Mouse (Mus musculus) gastrocnemius, adult 18-20 months (tissue): ENCODE results near the gene Arid4a. TPM values are rescaled to one million over a fixed set of nuclear protein-coding genes. Genes with fewer than 3 reads are reported as not detected.
A peak's percentile ranks its signal among the peaks of the same experiment; 100 is the strongest.

Experiments
- DNase-seq: peaks from one replicate; pipeline ENCODE4 v3.0.0; 2021; ENCODE audit warnings: low spot score
- total RNA-seq, 2 experiments: library from RNA; stranded (reverse); gene quantifications; 2 replicates each; pipeline ENCODE4 v1.2.3; 2021

Arid4a gene
- total RNA-seq, 2 experiments from 2014 or later = 8.9 to 9.0 TPM

GRCm38 (mm10) chr12:71139258-71139828 is 123.6 kb downstream of the Arid4a start:
- DNase-seq = no peak

GRCm38 (mm10) chr12:71141189-71141588 is 125.4 kb downstream of the Arid4a start:
- DNase-seq = no peak

GRCm38 (mm10) chr12:71147641-71148040 is 131.9 kb downstream of the Arid4a start:
- peak; percentile 26 for DNase-seq

Other genes with a start within 250 kb of the Arid4a start
- 10 to 100 TPM; 10.2 to 18.8 TPM for gene Frmd6, start 190.5 kb upstream of the Arid4a start, total RNA-seq
- gene Actr10, start 78.1 kb upstream of the Arid4a start, total RNA-seq = 100 to 1,000 TPM in 1 of 2 experiments, 10 to 100 TPM in 1; 93.2 to 103 TPM
- gene Psma3, start 41.4 kb upstream of the Arid4a start, total RNA-seq = 100 to 1,000 TPM; 267 to 285 TPM
- not detected for gene Tomm20l, start 95.4 kb downstream of the Arid4a start, total RNA-seq
- gene Timm9, start 120.7 kb downstream of the Arid4a start, total RNA-seq = 10 to 100 TPM; 22.4 to 28.5 TPM
- gene 2700049A03Rik, start 120.9 kb downstream of the Arid4a start, total RNA-seq = 1 to 10 TPM; 3.5 to 4.5 TPM